Mouse (Mus musculus): ENCODE measurements at regions not wholly inside any gene's neighbourhood (a gene's known extent, or its start where the extent isn't known, plus 50 kb on each side); places are given as distances from the start of the nearest gene placed in this dataset.

- no peak for DNase-seq
These were observed 195.4 kb upstream of the Irx3 start for GRCm38 (mm10) chr8:91997023-91997891.

- DNase-seq, result no peak
These were observed 194.6 kb upstream of the Irx3 start for GRCm38 (mm10) chr8:91996305-91997022.

GRCm38 (mm10) chr8:91995407-91996144 is 193.7 kb upstream of the Irx3 start:
- no peak for DNase-seq

DNA sequence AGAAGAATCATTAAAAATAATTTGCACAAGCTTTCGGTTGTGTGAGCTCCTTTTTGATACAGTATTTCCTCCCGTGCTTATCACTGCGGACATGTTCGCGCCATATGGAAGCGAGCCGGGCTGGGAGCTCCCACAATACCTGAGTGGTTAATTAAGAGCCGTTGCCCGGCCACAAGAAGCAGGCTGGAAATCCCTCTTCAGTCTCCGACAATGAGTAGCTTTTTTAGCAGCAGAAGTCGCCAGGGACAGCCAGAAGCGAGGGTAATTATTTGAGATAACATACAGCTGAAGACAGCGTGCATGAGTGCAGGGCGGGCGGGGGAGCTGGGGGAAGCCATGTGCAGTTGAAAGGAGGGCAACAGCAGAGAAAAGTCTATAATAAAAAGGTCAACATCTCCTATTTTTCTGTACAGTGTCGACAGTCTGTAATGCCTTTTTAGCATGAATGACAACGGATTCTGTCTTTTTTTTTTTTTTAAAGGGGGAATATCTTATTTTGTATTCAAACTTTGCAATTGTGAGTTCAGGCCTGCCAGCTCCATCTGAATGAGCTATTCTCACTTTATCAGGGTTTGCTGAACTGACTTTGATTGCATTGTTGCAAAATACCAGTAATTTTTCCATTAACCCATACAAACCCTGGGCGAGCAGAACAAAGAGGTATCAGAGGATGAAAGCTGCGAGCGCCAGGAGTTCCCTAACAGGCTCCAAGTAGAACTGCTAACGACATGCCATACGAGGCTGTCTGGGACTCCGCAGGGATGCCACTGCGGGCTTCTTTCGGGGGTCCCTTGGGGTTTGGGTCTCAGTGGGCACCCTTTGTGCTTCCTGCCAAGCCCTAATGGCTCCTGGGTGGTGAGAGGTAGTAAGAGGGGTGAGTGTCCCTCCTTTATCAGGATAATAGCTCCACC is 189.9 kb upstream of the Irx3 start:
- DNase-seq, result no peak

DNA sequence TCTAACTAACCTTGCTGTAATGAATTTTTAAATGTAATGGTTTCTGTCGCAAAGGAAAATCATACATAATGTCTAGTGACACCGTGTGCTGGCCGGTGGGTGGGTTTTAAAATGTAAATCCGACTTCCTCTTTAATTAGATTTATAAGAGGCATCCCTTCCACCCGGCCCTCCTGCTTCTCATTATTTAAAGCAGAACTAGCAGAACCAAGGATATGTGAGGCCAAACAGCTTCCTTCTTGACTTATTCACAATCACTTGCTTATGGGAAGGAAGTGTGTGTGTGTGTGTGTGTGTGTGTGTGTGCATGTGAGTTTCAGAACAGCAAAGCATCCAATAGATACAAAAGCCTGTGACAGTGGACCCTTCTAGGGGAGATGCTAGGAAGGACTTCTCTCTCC is 189.1 kb upstream of the Irx3 start:
- DNase-seq, result no peak

DNA sequence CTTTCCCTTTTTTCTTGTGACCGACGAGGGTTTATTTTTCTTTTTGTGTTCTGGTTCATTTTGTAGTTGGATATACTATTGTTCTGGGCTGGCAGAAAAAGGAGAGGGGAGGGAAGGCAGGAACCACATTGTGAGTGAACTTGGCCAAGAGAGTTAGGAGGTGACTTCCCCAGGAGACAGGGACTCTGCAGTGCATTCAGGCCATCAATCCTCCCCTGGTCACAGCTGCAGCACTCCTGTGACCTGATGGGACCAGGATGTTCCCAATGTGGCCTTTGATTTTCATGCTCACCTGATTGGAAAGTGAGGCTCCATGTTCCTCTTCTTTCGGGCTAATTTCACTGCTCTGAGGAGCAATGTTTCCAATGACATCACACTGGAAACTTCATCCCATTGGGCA is 188.2 kb upstream of the Irx3 start:
- DNase-seq, result no peak

DNA sequence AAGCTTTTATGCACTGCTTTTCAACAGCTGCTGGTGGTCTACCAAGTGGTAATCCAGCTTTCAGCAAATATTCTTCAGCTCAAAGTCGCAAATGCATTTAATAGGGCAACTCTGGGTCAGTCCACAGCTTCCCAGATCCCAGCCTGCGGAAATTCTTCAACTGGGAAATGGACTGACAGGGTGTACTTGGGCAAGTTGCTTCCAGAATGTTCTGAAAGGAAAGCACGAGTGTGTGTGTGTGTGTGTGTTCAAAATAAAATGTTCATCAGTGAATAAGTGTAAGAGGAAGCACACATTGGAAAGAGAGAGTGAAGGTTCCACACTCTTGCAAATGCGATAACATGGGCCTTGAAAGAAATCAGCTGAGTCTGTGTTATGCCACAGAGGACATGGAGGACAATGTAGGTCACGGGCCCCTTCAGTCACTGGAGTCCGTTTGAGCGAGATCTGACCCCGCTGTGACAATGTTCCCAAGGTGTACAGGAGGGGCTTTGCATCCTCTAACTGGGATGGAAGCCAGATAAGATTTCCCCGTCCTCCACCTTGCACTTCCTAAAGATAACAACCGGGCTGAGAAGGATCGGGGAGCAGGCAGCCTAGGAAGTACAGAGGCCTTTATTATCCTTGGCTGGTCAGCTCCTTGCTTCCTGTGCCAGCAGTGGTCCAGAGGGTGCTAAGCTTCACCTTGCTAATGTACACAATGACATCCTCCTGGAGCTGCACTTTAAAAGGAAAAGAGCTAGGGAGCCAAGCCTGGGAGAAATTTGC is 187.2 kb upstream of the Irx3 start:
- DNase-seq, result no peak

- DNase-seq, result no peak
These were observed 186.0 kb upstream of the Irx3 start for GRCm38 (mm10) chr8:91987854-91988253.

GRCm38 (mm10) chr8:91983171-91983570 is 181.3 kb upstream of the Irx3 start:
- no peak for DNase-seq

DNA sequence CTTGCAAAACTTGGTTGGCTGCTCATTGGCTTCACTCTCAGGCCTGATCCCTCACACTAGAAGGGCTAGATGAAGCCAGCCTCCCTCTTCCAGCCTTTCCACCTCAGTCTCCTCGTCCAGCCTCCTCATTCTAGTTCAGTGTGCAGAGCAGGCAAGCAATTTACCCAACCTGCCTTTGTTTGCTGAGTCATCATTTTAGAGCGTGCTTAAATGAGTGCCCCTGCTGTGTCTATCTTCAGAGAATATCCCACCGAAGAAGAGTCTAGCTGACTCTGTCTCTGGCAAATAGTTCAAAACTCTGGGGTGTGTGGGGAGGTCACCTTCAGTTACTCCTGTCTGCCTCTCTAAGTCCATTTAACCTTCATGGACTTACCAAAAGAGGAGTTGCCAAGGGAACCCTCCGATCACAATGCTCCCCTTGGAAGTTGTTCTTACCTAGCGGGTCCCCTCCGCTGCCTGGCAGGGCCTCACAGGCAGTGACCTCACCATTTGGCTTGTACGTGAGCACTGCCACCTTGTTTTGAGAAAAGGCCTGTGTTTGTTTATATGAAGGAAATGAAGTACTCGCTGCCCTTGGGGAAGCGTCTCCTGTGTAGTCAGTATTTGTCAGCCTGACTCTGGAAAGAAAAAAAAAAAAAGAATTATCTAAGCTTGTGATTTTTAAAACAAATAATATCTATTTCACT is 175.2 kb upstream of the Irx3 start:
- DNase-seq, result no peak

DNA sequence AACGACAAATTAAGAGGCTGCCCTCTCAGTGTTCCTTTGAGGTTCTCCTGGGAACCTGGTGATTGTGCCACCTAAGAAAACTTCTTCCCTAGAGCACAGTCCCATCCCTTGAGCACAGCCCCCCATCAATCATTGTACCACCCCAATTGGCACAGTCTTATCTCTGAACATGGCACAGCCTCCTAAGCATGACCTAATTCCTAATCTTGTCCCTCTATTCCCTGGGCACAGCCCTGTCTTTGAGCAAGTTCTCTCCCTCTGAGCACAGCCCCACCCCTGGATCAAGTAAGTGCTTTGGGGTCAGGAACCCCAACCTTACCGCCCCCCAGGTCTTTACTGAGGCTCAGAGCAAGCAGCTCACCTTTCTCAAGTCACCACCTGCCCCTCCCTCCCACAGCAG is 173.6 kb upstream of the Irx3 start:
- DNase-seq, result no peak

DNA sequence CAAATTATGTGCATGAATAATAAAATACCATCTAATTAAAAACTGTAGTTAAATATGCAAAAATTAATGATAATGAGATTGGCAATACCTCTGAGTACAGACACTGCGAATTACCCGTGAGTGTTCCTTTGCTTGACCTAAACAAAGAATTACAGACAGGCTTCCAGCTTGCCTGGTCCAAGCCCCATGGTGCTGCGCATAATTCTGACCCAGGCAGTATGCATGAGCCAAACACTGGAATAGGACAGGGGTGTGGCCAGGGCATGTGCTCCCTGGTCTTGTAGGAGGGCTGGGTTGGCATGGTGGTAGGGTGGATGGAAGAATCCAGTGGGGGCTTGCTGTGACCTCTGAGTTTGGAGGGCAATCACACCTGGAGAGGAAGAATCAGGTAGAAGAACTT is 172.8 kb upstream of the Irx3 start:
- no peak for DNase-seq

GRCm38 (mm10) chr8:91973951-91974439 is 172.1 kb upstream of the Irx3 start:
- DNase-seq, result no peak

- DNase-seq, result no peak
These were observed 165.5 kb upstream of the Irx3 start for GRCm38 (mm10) chr8:91967407-91967806.

GRCm38 (mm10) chr8:91966891-91967370 is 165.1 kb upstream of the Irx3 start:
- DNase-seq, result peak; percentile 5 to 7

DNA sequence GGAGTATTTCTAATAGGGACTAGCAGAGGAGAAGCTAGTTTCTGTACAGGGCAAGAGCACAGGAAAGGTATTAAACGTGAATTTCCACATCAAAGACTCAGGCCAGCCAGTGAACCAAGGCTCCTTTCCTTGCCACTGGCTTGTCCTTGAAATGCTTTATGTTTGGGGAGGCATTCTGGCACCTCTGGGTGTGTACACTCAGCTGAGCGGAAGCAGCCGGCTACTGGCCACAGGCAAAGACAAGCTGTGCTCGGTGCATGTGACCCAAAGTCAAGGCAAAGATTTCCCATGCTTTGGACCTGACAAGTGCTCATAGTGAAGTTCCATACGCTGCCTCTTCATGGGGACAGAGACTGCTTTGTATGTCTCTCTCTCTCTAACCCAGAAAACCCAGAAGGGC is 159.8 kb upstream of the Irx3 start:
- DNase-seq, result no peak

- no peak for DNase-seq
These were observed 153.3 kb upstream of the Irx3 start for GRCm38 (mm10) chr8:91955170-91955569.

DNA sequence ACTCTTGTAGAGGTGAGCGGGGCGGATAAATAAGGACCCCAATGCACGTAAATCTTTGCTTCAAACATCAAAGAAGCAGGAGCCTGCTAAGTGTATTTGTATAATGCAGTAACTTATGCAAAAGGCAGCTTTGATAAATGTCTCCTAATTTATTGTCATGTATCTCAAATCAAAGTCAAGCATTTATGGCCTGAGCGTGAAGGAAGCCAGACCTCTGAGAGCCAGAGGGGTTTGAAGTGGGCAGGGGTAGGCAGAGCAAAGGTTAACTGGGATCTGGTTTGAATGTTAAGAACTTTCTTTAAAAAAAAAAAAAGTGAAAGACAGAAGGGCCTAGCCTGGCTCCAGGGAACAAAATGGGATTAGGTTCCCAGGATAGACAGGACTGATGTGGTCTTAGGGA is 151.1 kb upstream of the Irx3 start:
- no peak for DNase-seq

DNA sequence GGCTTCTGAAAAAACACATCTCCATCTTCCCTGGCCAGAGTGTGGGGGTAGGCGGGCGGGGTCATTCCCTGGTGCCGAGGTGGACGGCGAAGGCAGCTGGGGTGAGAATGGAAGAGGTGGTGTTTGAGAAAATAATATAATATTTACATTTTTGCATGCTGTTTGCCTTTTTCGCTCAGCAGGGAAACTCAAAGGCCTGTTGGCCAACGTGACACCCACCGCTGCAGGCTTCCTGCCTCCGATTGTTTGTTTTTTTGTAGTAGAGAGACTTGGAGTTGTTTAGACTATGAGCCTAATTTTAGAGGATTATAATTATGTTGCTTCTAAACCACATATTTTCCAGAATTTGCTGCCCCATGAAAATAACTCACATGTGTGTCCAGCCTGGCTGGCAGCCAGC is 147.2 kb upstream of the Irx3 start:
- no peak for DNase-seq

DNA sequence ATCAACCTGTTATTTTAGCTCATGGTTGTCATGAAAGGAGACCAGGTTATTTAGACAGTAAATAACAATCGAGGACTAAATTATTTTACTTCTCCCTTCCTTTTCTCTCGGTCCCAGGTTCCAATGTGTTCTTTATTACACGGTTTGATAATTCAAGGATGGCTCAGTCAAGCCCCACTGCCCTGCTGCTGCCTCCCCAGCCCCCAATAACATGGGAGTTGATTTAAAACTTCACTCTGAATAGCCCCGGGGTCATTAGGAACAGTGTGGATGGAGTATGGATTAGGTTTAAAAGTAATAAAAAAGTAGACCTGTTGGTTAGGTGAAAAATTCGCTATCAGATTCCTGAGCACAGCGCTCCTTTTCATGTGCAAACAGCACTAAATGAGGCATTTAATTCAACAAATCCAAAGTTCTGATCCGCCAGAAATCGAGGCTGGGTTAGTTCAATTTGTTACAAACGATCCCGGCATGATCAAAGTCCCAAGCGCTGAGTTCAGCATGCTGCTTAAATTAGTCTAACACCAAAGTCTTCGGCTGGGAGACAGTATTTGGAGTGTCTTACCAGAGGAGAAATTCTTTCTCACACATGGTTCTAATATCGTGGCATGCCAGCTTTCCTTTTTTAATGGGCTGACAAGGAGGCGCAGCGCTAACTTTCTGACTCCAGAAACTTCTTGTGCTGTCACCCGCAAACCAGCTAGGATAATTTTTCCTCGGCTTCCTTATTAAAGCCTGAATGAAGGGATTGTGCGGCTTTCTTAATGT is 146.5 kb upstream of the Irx3 start:
- DNase-seq, result no peak

All from thymus, postnatal 36 days (tissue).